In genomic region chr5:124189572-124189981, GRCm38 (mm10) we compare ENCODE assay signal across 13 mouse cellular contexts. TPM values are rescaled to one million over a fixed set of nuclear protein-coding genes. Genes with fewer than 3 reads are reported as not detected.
DNase-seq lines count a peak whose midpoint lies in the region; ATAC-seq and TF ChIP-seq lines count a peak whose summit lies in the region.
"Had no signal": no experiment of that assay in that cellular context is flagged by ENCODE, and none has a peak within 500 bp of the region (broad histone marks: within the 10 kb centered on the region; RNA-seq: fewer than 3 reads in every experiment).

No protein-coding gene starts in this region.

- H3K9me3 ChIP-seq in heart, embryonic 16.5 days (replicated peaks; ENCODE audit: control insufficient read depth, low read length), result no peaks in the 10 kb centered on the region
- no peaks in the 10 kb centered on the region for H3K9me3 ChIP-seq in G1E (replicated peaks)
- H3K9me3 ChIP-seq in liver, embryonic 11.5 days (ENCODE audit: control insufficient read depth, low read length), result no peaks in the 10 kb centered on the region
- H3K9me3 ChIP-seq in kidney, embryonic 14.5 days (ENCODE audit: control insufficient read depth, low read length), result no peaks in the 10 kb centered on the region
- H3K9me3 ChIP-seq: limb, embryonic 12.5 days had no signal

- H3K27ac ChIP-seq in heart, embryonic 16.5 days (ENCODE audit: low read length), result peak overlapping the region; percentile 25
- peak overlapping the region; percentile 79 for H3K27ac ChIP-seq in liver, embryonic 11.5 days (ENCODE audit: low read depth, low read length)
- no peak overlapping the region for H3K27ac ChIP-seq in kidney, embryonic 14.5 days (ENCODE audit: low read depth, low read length)
- H3K27ac ChIP-seq: limb, embryonic 12.5 days; macrophage had no signal

- H3K9ac ChIP-seq in heart, embryonic 16.5 days (ENCODE audit: low read length), result peak overlapping the region; percentile 18; the same call in 1 of the 2 replicates
- peak overlapping the region; percentile 50; the same call in 1 of the 2 replicates for H3K9ac ChIP-seq in liver, embryonic 11.5 days (ENCODE audit: low read depth, low read length)
- H3K9ac ChIP-seq in kidney, embryonic 14.5 days (ENCODE audit: low read depth, low read length), result no peak overlapping the region
- H3K9ac ChIP-seq: limb, embryonic 12.5 days had no signal

- no peak for ATAC-seq in heart, embryonic 16.5 days (replicated peaks; ENCODE audit: extremely low read depth, insufficient read depth, low FRiP score)
- peak; percentile 22; the same call in 1 of the 2 replicates for ATAC-seq in G1E (ENCODE audit: extremely low read depth, insufficient number of reproducible peaks, low FRiP score, poor library complexity, severe bottlenecking)
- peak; percentile 76 for ATAC-seq in liver, embryonic 11.5 days (replicated peaks; ENCODE audit: low FRiP score)
- ATAC-seq in kidney, embryonic 14.5 days (ENCODE audit: low FRiP score, low TSS enrichment), result no peak
- ATAC-seq: hindbrain, embryonic 16.5 days had no signal

- H3K36me3 ChIP-seq in heart, embryonic 16.5 days (ENCODE audit: control insufficient read depth, insufficient read depth), result no peaks in the 10 kb centered on the region
- H3K36me3 ChIP-seq in G1E (replicated peaks), result peaks cover 73% of the 10 kb centered on the region
- H3K36me3 ChIP-seq in liver, embryonic 11.5 days (ENCODE audit: control insufficient read depth, insufficient read depth, low read length), result no peaks in the 10 kb centered on the region
- H3K36me3 ChIP-seq in kidney, embryonic 14.5 days (ENCODE audit: control insufficient read depth, insufficient read depth, low read length), result no peaks in the 10 kb centered on the region
- H3K36me3 ChIP-seq: limb, embryonic 12.5 days had no signal

- H3K4me3 ChIP-seq in heart, embryonic 16.5 days (ENCODE audit: low read length), result no peak overlapping the region
- H3K4me3 ChIP-seq in G1E (ENCODE audit: low read depth, low read length), result no peak overlapping the region
- H3K4me3 ChIP-seq in liver, embryonic 11.5 days (ENCODE audit: low read depth, low read length), result no peak overlapping the region
- no peak overlapping the region for H3K4me3 ChIP-seq in kidney, embryonic 14.5 days (ENCODE audit: low read length)
- H3K4me3 ChIP-seq: limb, embryonic 12.5 days had no signal

- no peaks in the 10 kb centered on the region for H3K27me3 ChIP-seq in heart, embryonic 16.5 days (ENCODE audit: control insufficient read depth, insufficient read depth, low read length)
- H3K27me3 ChIP-seq in G1E (ENCODE audit: insufficient read depth, low read length), result no peaks in the 10 kb centered on the region; the same call in 1 of the 2 replicates
- no peaks in the 10 kb centered on the region for H3K27me3 ChIP-seq in liver, embryonic 11.5 days (replicated peaks; ENCODE audit: control insufficient read depth, insufficient read depth, low read length)
- H3K27me3 ChIP-seq in kidney, embryonic 14.5 days (ENCODE audit: control insufficient read depth, insufficient read depth, low read length), result no peaks in the 10 kb centered on the region

- 73% methylated on average over 4 of the region's 4 CpGs for WGBS in heart, embryonic 16.5 days
- 58% methylated on average over 4 of the region's 4 CpGs for WGBS in liver, embryonic 11.5 days
- WGBS in kidney, embryonic 14.5 days, result 93% methylated on average over 4 of the region's 4 CpGs

- H3K4me2 ChIP-seq in heart, embryonic 16.5 days (ENCODE audit: low read depth, low read length), result no peak overlapping the region
- peak overlapping the region; percentile 34 for H3K4me2 ChIP-seq in liver, embryonic 11.5 days
- no peak overlapping the region for H3K4me2 ChIP-seq in kidney, embryonic 14.5 days (replicated peaks; ENCODE audit: low read depth, low read length)
- H3K4me2 ChIP-seq: limb, embryonic 12.5 days had no signal

- H3K4me1 ChIP-seq in heart, embryonic 16.5 days (ENCODE audit: control insufficient read depth, insufficient read depth, low read length), result peaks cover 88% of the 10 kb centered on the region
- peaks cover 54% of the 10 kb centered on the region for H3K4me1 ChIP-seq in G1E (ENCODE audit: insufficient read depth, low read depth, low read length)
- peaks cover 45% of the 10 kb centered on the region for H3K4me1 ChIP-seq in liver, embryonic 11.5 days (replicated peaks; ENCODE audit: control insufficient read depth, insufficient read depth, low read length)
- peaks cover 29% of the 10 kb centered on the region for H3K4me1 ChIP-seq in kidney, embryonic 14.5 days (ENCODE audit: control insufficient read depth, insufficient read depth, low read length)

- DNase-seq in heart, adult 18-20 months, result no peak
- DNase-seq in 3T3-L1 (ENCODE audit: low read depth, low spot score), result peak; percentile 77
- no peak for DNase-seq in G1E (ENCODE audit: low spot score)
- DNase-seq in liver, embryonic 11.5 days (ENCODE audit: low spot score), result no peak
- DNase-seq in B cell, adult 2 months, result no peak
- DNase-seq in cerebellum, postnatal 36 days, result no peak
- DNase-seq: kidney, adult 9 months; spleen, adult 18-20 months had no signal

- no peak for TF ChIP-seq CTCF in G1E (IDR thresholded peaks at IDR 0.05; ENCODE audit: low read depth, low read length)

RNA-seq across cellular contexts. Expression of gene Pitpnm2, which starts 60.0 kb away (rescaled TPM):
- 6.9 and 7.3 TPM in 2 replicates for polyA plus RNA-seq in heart, embryonic 16.5 days (2015; fragmentation: Nextera tagmentation; extraction: Ambion mirVana)
- 10 to 100 TPM; 36.8 to 38.9 TPM for total RNA-seq in heart, adult 18-20 months (2021)
- total RNA-seq in G1E (2014; fragmentation: Nextera tagmentation) (35.6 and 37.6 TPM in 2 replicates), G1E (2017) (9.0 and 9.2 TPM in 2 replicates)
- polyA plus RNA-seq in G1E (2012), result 24.1 and 25.2 TPM in 2 replicates
- polyA plus RNA-seq in liver, embryonic 11.5 days (2014; fragmentation: Nextera tagmentation; extraction: Ambion mirVana), result 5.1 and 5.9 TPM in 2 replicates
- polyA plus RNA-seq in kidney, embryonic 14.5 days (2014; fragmentation: Nextera tagmentation; extraction: Ambion mirVana), result 5.1 and 7.0 TPM in 2 replicates

Comparison
In these comparisons a context has a peak if more than half of its experiments do, and no peak if none do; other contexts are left out.
1. ATAC-seq: peak in G1E (single experiment) and liver, embryonic 11.5 days (single experiment); none in heart, embryonic 16.5 days (single experiment) and kidney, embryonic 14.5 days (single experiment).